Mouse (Mus musculus) CD4-positive, CD25-positive, alpha-beta regulatory T cell, adult 4 months (primary cell): Measurements from ENCODE around the gene Adamts14. TPM values are rescaled to one million over a fixed set of nuclear protein-coding genes. Genes with fewer than 3 reads are reported as not detected.

Experiments used
- ATAC-seq: one replicate; pipeline ENCODE4 v1.8.0; 2017
- polyA plus RNA-seq, 2 experiments: library from polyadenylated mRNA; unstranded; fragments of 100-300 nt; shearing (Covaris generic); gene quantifications; one replicate each; pipeline ENCODE4 v1.2.1; 2017

Gene Adamts14
- polyA plus RNA-seq, 2 experiments from 2014 or later = 0.11 TPM; not detected in 1

- ATAC-seq = peak; percentile 55
Observed at GRCm38 (mm10) chr10:61231756-61232155, 41.5 kb downstream of the Adamts14 start.

GRCm38 (mm10) chr10:61226784-61227396, 46.3 kb downstream of the Adamts14 start:
- no peak for ATAC-seq

GRCm38 (mm10) chr10:61225694-61226093, 47.5 kb downstream of the Adamts14 start:
- ATAC-seq = no peak

- ATAC-seq = no peak
Observed at GRCm38 (mm10) chr10:61219318-61219717, 53.9 kb downstream of the Adamts14 start.

GRCm38 (mm10) chr10:61216163-61216562, 57.1 kb downstream of the Adamts14 start:
- ATAC-seq = no peak

- no peak for ATAC-seq
Observed at GRCm38 (mm10) chr10:61215658-61216057, 57.6 kb downstream of the Adamts14 start.

GRCm38 (mm10) chr10:61212817-61213216, 60.4 kb downstream of the Adamts14 start:
- no peak for ATAC-seq

GRCm38 (mm10) chr10:61211743-61212142, 61.5 kb downstream of the Adamts14 start:
- no peak for ATAC-seq

GRCm38 (mm10) chr10:61211105-61211504, 62.1 kb downstream of the Adamts14 start:
- no peak for ATAC-seq

- ATAC-seq = no peak
Observed at GRCm38 (mm10) chr10:61208114-61208684, 65.0 kb downstream of the Adamts14 start.

GRCm38 (mm10) chr10:61203930-61204329, 69.3 kb downstream of the Adamts14 start:
- ATAC-seq = no peak

- ATAC-seq = no peak
Observed at GRCm38 (mm10) chr10:61201596-61202318, 71.5 kb downstream of the Adamts14 start.

GRCm38 (mm10) chr10:61200998-61201397, 72.2 kb downstream of the Adamts14 start:
- ATAC-seq = no peak

GRCm38 (mm10) chr10:61200232-61200820, 72.9 kb downstream of the Adamts14 start:
- no peak for ATAC-seq

- peak; percentile 54 for ATAC-seq
Observed at GRCm38 (mm10) chr10:61199566-61200213, 73.5 kb downstream of the Adamts14 start.

- no peak for ATAC-seq
Observed at GRCm38 (mm10) chr10:61195718-61196291, 77.4 kb downstream of the Adamts14 start.

GRCm38 (mm10) chr10:61195216-61195615, 78.0 kb downstream of the Adamts14 start:
- ATAC-seq = no peak

- no peak for ATAC-seq
Observed at GRCm38 (mm10) chr10:61194611-61195010, 78.6 kb downstream of the Adamts14 start.

GRCm38 (mm10) chr10:61188010-61188409, 85.2 kb downstream of the Adamts14 start:
- no peak for ATAC-seq

- ATAC-seq = no peak
Observed at GRCm38 (mm10) chr10:61187001-61187400, 86.2 kb downstream of the Adamts14 start.

GRCm38 (mm10) chr10:61179927-61180326, 93.3 kb downstream of the Adamts14 start:
- ATAC-seq = no peak

- no peak for ATAC-seq
Observed at GRCm38 (mm10) chr10:61178687-61179086, 94.6 kb downstream of the Adamts14 start.

GRCm38 (mm10) chr10:61177751-61178150, 95.5 kb downstream of the Adamts14 start:
- no peak for ATAC-seq
